Mouse (Mus musculus): ENCODE results near the gene Grn. TPM values are rescaled to one million over a fixed set of nuclear protein-coding genes. Genes with fewer than 3 reads are reported as not detected.
"Not testable (repeated sequence)": the region's sequence is repeated elsewhere in the genome, so short reads cannot be mapped to it uniquely, and the experiment has no call there.

Gene Grn
- polyA plus RNA-seq, 1 experiment from 2014 or later = 155 TPM

DNA sequence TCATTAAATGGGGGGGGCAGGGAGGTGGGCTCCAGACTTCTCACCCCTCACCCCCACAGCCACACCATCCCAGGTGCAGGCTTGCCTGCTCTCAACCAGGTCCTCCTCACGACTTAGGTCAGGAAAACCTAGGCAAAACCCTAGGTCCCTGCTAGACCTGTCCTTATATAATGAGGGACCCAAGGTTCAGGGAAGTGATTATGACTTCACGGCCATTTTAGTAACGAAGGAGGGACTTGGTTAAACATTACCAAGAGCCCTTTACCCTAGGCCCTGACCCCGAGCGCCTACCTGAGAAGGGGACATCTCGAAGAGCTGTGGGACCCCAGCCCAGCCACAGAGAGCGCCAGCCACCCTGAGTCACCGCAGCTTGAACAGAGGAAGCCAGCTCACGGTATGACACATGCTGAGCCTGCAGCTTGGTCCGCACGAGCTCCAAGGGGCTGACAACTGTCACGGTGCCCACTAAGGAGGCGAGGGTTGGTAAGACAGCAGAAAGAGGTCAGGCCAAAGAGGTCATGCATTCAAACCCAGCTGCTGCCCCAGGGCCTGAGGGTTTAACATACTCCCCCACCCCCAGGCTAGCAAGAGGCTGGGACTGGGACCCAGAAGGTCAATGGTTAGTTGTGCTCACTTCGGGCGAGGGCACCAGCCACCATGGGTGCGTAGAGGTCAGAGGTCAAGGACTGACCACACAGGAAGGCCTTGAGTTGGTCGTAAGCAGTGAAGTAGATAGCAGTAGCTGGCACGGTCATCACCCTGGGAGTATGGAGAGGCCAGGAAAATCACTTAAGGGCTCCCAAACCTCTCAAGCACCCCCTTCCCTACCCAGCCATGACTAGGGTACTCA lies 25.7 kb upstream of the Grn start:
- H3K9me3 ChIP-seq = no peaks in the 10 kb centered on the region
- no peak overlapping the region for H3K27ac ChIP-seq
- ATAC-seq (ENCODE audit: insufficient read depth, low FRiP score, low read depth) = no peak
- no peak overlapping the region for H3K4me3 ChIP-seq (replicated peaks)
- 76% methylated on average over 18 of the region's 18 CpGs for WGBS
- no peak overlapping the region for H3K4me2 ChIP-seq
- no peak overlapping the region for H3K9ac ChIP-seq
- peaks cover 19% of the 10 kb centered on the region for H3K36me3 ChIP-seq
- peaks cover 28% of the 10 kb centered on the region for H3K4me1 ChIP-seq
- peaks cover 11% of the 10 kb centered on the region for H3K27me3 ChIP-seq (replicated peaks)

DNA sequence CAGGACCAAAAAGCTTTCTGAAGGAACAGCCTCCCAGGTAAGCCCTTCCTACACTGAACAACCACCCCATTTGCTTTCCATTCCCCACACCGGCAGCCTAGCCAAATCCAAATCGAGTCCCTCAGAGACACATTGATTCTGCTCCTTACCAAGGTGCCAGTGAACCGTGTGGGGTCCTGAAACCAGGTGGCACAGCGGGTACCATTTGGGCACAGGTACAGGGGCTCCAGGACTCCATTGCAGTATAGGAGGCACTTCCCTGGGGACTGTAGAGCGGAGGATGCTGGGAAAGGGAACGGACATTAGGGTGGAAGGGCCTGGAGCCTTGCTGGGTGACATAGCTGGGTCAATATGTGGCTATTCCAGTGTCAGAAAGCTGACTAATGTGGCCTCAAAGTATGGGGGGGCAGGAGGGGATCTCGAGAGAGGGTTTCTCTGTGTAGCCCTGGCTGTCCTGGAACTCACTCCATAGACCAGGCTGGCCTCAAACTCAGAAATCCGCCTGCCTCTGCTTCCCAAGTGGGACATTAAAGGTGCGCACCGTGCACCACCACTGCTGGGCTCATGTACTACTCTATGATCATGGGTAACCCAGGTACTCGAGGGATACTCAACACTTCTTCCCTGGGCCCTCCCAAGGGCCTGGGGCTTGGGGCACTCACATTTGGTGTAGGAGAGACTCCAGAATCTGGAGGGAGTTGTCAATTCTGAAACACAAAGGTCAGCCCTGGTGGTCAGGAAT lies 24.4 kb upstream of the Grn start:
- H3K4me2 ChIP-seq = peak overlapping the region; percentile 86
- no peak overlapping the region for H3K27ac ChIP-seq
- no peak for ATAC-seq (ENCODE audit: insufficient read depth, low FRiP score, low read depth)
- peaks cover 18% of the 10 kb centered on the region for H3K4me1 ChIP-seq
- no peaks in the 10 kb centered on the region for H3K9me3 ChIP-seq
- peaks cover 5% of the 10 kb centered on the region; the same call in 1 of the 2 replicates for H3K27me3 ChIP-seq (replicated peaks)
- H3K9ac ChIP-seq = peak overlapping the region; percentile 86; the same call in 1 of the 2 replicates
- 83% methylated on average over 11 of the region's 11 CpGs for WGBS
- H3K36me3 ChIP-seq = peaks cover 19% of the 10 kb centered on the region
- peak overlapping the region; percentile 90 for H3K4me3 ChIP-seq (replicated peaks)

DNA sequence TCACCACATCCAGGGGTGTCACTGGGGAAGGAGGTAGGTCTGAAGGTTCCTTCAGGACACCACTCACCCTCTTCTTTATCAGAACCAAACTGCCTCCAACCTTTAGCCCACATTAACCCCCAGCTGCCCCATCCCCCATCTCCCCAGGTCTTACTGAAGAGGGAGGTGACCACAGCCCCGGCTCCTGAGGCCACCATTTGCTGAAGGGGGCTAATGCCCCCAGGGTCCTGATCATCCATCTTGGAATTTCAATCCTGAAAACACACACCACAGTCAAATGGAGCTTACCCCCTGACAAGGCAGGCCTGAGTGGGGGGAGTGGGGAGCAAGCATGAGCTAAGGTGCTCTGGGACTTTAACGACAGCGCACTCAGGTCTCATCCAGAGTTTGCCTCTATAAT lies 23.7 kb upstream of the Grn start:
- WGBS = 1% methylated on average over 3 of the region's 3 CpGs
- H3K4me3 ChIP-seq (replicated peaks) = peak overlapping the region; percentile 90
- H3K27ac ChIP-seq = peak overlapping the region; percentile 94
- H3K27me3 ChIP-seq (replicated peaks) = peaks cover 4% of the 10 kb centered on the region; the same call in 1 of the 2 replicates
- H3K4me1 ChIP-seq = peaks cover 22% of the 10 kb centered on the region
- peak overlapping the region; percentile 86 for H3K4me2 ChIP-seq
- H3K36me3 ChIP-seq = peaks cover 19% of the 10 kb centered on the region
- ATAC-seq (ENCODE audit: insufficient read depth, low FRiP score, low read depth) = no peak
- H3K9me3 ChIP-seq = no peaks in the 10 kb centered on the region
- peak overlapping the region; percentile 86; the same call in 1 of the 2 replicates for H3K9ac ChIP-seq

DNA sequence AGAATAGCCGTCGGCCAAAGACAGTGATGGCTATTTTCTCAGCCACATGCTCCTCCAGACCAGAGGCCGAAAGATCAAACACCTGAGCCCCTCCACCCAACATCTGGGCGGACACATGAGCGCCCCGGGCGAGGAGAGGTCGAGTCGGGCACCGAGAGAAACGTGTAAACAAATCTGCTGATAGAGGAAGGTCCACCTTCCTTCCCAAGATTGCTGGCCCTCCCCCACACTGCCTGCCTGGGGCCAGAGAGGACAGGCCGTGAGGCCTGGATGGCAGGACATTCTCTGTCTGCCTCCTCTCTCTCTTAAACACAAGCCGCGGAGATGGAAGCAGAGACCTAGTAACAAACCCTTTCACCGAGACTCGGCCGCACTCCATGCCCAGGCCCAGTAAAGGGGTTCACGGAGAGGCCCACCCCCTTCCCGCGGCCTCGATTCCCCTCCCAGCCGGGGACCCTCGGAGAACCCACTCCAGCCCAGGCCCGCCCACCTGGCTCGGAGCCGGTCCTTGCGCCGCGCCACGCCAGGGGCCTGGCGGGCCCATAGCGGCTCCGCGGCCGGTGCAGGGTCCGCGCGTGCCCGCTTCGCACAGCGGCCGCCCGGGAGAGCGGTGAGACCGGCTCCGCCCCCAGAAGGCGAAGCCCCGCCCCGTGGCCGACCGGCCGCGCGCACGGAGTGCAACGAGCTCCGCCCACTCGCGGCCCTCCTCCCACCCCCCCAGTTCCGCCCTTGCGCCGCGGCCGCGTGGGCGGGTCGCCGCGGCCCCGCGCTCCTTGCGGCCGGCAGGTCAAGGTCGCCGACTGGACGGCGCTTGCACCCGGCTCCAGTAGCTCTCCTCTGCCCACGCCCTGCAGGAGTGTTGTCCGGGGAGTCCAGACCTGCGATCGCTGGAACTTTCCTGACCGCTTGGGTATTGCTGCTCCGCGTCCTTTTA lies 22.9 kb upstream of the Grn start:
- H3K4me2 ChIP-seq = peak overlapping the region; percentile 86
- ATAC-seq (ENCODE audit: insufficient read depth, low FRiP score, low read depth) = peak; percentile 70
- peaks cover 19% of the 10 kb centered on the region for H3K36me3 ChIP-seq
- H3K9me3 ChIP-seq = no peaks in the 10 kb centered on the region
- H3K4me1 ChIP-seq = peaks cover 22% of the 10 kb centered on the region
- no peaks in the 10 kb centered on the region for H3K27me3 ChIP-seq (replicated peaks)
- H3K4me3 ChIP-seq (replicated peaks) = peak overlapping the region; percentile 90
- H3K9ac ChIP-seq = peak overlapping the region; percentile 86
- under 1% methylated on average over 72 of the region's 85 CpGs for WGBS
- peak overlapping the region; percentile 94 for H3K27ac ChIP-seq

DNA sequence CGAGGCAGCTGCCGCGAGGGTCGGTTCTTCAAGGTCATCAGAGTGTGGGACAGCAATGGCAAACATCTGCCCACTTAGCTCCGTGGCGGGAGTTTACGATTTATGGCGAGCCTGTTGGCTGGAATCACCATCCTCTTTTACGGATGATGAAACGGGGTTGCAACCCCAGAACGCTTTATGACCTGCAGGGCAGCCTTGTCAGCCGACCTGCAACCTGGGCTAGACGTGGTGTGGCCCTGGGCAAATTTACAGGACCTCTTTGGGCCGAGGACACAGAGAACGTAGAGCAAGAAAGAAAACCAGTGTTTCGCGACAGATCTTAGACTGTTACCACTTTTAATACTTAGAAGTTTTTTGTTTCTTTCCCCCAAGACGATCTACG lies 22.3 kb upstream of the Grn start, which contains the start of gene Slc25a39:
TSS of gene Slc25a39 (minus strand) at position 113 of the 382 bp plus-strand sequence.
- Histone ChIP-seq H3K9me3 (no peaks in the 10 kb centered on the region), H3K4me1 (peaks cover 22% of the 10 kb centered on the region), H3K27me3 (replicated peaks) (no peaks in the 10 kb centered on the region), H3K4me2 (peak within 1 kb of the TSS; percentile 86), H3K36me3 (peaks cover 15% of the 10 kb centered on the region), H3K4me3 (replicated peaks) (peak within 1 kb of the TSS; percentile 90), H3K27ac (peak within 1 kb of the TSS; percentile 94), H3K9ac (peak within 1 kb of the TSS; percentile 86)
- ATAC-seq (ENCODE audit: insufficient read depth, low FRiP score, low read depth) = no peak
- WGBS = under 1% methylated on average over 19 of the region's 19 CpGs

DNA sequence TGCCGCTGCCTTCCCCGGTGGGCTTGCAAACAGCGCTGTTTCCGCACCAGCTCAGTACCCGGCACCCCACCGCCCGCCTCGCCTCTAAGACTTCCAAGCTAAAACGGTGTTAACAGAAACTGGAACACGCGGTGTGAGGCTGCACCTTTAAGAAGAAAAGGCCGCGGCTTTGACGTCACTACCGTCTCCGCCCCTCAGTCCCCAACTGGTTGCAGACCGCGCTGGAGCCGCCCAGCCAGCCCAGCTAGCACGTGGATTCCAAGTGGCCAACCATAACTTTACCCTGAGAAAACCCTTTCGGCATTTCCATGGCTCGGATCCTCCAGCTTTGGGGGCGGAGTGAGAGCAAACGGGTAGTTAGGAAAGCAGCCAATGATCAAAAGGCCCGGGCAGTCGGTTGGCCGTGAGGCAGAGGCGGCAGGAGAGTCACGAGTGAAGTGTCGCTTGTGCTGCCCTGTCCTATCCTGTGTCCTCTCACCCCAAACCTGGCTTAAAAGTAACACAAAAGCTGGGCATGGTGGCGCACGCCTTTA lies 21.7 kb upstream of the Grn start:
- H3K36me3 ChIP-seq = peaks cover 10% of the 10 kb centered on the region
- peaks cover 22% of the 10 kb centered on the region for H3K4me1 ChIP-seq
- no peak overlapping the region for H3K9ac ChIP-seq
- H3K9me3 ChIP-seq = no peaks in the 10 kb centered on the region
- ATAC-seq (ENCODE audit: insufficient read depth, low FRiP score, low read depth) = peak; percentile 92
- H3K27ac ChIP-seq = peak overlapping the region; percentile 94
- H3K27me3 ChIP-seq (replicated peaks) = no peaks in the 10 kb centered on the region
- peak overlapping the region; percentile 86 for H3K4me2 ChIP-seq
- peak overlapping the region; percentile 90 for H3K4me3 ChIP-seq (replicated peaks)
- WGBS = under 1% methylated on average over 32 of the region's 32 CpGs

DNA sequence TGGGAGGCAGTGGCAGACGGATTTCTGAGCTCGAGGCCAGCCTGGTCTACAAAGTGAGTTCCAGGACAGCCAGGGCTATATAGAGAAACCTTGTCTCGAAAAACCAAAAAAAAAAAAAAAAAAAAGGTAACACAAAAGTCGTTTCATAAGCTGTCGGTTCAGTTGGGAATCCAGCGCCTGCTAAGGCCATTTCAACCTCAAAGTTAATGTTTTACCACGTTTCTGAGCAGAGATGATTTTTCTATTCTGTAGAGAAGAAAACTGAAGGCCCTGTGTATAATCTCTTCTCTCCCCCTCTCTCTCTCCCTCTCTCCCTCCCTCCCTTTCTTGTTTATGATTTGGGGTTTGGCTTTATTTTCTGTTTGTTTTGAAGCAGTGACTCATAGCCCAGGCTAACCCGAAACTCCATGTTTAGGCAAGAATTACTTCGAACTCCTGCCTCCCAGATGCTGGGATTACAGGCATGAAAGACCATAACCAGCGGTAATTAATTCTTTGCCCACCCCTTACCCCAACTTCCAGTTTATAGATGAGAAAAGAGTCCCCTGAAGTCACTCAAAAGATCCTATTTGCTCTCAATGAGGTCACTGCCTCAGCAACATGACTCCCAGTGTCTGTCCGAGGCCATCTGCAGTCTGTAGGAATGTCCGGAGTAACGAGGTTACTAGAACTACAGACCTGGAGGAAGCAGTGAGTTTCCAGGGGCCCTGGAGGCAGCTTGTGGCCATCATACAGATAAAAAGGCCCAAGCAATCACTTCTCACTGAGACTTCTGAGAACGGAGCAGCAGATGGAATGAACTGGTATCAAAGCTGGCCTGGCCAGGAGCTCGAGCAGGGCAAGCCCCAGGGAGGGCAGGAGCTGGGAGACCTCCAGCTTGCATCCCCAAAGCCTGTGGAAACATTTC lies 21.0 kb upstream of the Grn start:
- no peaks in the 10 kb centered on the region for H3K27me3 ChIP-seq (replicated peaks)
- no peak overlapping the region; the same call in 1 of the 2 replicates for H3K9ac ChIP-seq
- 0 out of 2 replicates have a peak, but pooled peaks have one; percentile 0 for ATAC-seq (ENCODE audit: insufficient read depth, low FRiP score, low read depth)
- WGBS = 33% methylated on average over 15 of the region's 15 CpGs
- H3K4me3 ChIP-seq (replicated peaks) = peak overlapping the region; percentile 90
- no peaks in the 10 kb centered on the region for H3K9me3 ChIP-seq
- H3K4me1 ChIP-seq = peaks cover 22% of the 10 kb centered on the region
- peak overlapping the region; percentile 94 for H3K27ac ChIP-seq
- H3K4me2 ChIP-seq = peak overlapping the region; percentile 86
- peaks cover 2% of the 10 kb centered on the region; the same call in 1 of the 2 replicates for H3K36me3 ChIP-seq

DNA sequence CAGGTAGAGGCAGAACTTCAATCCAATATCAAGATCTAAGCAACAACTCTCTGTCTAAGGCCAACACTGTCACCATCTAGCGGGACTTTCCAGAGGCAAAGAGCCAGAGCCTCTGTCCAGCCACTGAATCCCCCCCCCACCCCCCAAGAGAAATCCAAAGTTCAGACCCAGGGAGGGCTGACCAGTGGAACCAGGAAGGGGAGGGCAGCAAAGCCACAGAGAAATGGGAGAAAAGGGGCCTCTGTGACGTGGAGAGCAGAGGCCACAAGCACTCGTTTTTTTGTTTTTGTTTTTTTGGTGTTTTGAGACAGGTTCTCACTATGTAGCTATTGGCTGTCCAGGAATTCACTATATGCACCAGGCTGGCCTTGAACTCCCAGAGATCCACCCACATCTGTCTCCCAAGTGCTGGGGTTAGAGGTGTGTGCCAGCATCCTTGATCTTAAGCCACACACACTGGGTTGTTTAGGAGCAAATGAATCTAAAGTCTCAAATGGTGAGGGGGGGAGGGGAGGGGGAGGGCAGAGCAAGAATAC lies 20.3 kb upstream of the Grn start:
- Histone ChIP-seq H3K4me2 (no peak overlapping the region), H3K9ac (no peak overlapping the region)
- no peak for ATAC-seq (ENCODE audit: insufficient read depth, low FRiP score, low read depth)

DNA sequence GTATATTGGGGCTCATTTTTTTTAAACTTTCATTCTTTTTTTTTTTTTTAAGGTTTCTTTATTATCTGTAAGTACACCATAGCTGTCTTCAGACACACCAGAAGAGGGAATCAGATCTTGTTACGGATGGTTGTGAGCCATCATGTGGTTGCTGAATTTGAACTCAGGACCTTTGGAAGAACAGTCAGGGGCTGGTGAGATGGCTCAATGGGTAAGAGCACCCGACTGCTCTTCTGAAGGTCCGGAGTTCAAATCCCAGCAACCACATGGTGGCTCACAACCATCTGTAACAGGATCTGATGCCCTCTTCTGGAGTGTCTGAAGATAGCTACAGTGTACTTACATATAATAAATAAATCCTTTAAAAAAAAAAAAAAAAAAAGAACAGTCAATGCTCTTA lies 19.8 kb upstream of the Grn start:
- not testable (repeated sequence) for H3K4me2 ChIP-seq; H3K9me3 ChIP-seq; ATAC-seq (ENCODE audit: insufficient read depth, low FRiP score, low read depth); H3K9ac ChIP-seq; H3K36me3 ChIP-seq; H3K27ac ChIP-seq; H3K27me3 ChIP-seq (replicated peaks); H3K4me3 ChIP-seq (replicated peaks)
- 82% methylated on average over 3 of the region's 3 CpGs for WGBS
- peaks cover 21% of the 10 kb centered on the region for H3K4me1 ChIP-seq

More for the DNA sequence above, 20.3 kb upstream of the Grn start:
- H3K4me3 ChIP-seq (replicated peaks) = no peak overlapping the region
- 72% methylated on average over 3 of the region's 3 CpGs for WGBS
- H3K4me1 ChIP-seq = peaks cover 22% of the 10 kb centered on the region
- peak overlapping the region; percentile 94; the same call in 1 of the 2 replicates for H3K27ac ChIP-seq
- no peaks in the 10 kb centered on the region for H3K36me3 ChIP-seq
- H3K9me3 ChIP-seq = no peaks in the 10 kb centered on the region
- no peaks in the 10 kb centered on the region for H3K27me3 ChIP-seq (replicated peaks)

DNA sequence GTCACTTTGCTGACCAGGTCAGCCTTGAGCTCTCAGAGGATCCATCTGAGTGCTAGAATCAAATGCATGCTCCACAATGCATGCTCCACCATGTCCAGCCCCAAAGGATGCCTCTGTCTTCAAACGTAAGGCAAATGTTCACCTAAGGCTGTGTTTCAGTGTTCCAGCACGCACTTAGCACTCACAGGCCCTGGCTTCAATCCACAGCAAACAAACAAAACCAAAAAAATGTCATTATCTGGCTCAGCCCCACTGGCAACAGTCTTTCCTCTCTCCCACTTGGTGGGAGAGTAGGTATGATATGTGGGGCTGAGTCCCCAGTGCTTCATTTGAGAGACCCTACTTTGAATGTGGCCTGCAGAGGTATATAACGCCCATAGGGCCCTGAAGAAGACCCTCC lies 19.1 kb upstream of the Grn start:
- Histone ChIP-seq H3K27me3 (replicated peaks) (no peaks in the 10 kb centered on the region), H3K9me3 (no peaks in the 10 kb centered on the region), H3K9ac (no peak overlapping the region), H3K4me1 (peaks cover 14% of the 10 kb centered on the region), H3K4me2 (no peak overlapping the region), H3K36me3 (no peaks in the 10 kb centered on the region), H3K27ac (no peak overlapping the region), H3K4me3 (replicated peaks) (no peak overlapping the region)
- ATAC-seq (ENCODE audit: insufficient read depth, low FRiP score, low read depth) = no peak
- WGBS = 75% methylated on average over 3 of the region's 3 CpGs
